Mouse (Mus musculus) forebrain, postnatal 0 days (tissue): Measurements from ENCODE around the gene Fbxl2. TPM values are rescaled to one million over a fixed set of nuclear protein-coding genes. Genes with fewer than 3 reads are reported as not detected.

Experiments used
- ATAC-seq: fragments of 200-750 bp; cut with Nextera tagmentation; 2 replicates; pipeline ENCODE4 v1.8.0; 2017; ENCODE audit warnings: mild to moderate bottlenecking, moderate library complexity
- DNase-seq: peaks from one replicate; pipeline ENCODE4 v3.0.0-alpha.2; 2015
- H3K27ac ChIP-seq: fragments of 300-500 bp; sonication (generic); 2 replicates; pipeline ENCODE4 v1.5.1; 2014; ENCODE audit warnings: low read depth, mild to moderate bottlenecking, antibody characterized with exemption, low read length, moderate library complexity, mixed read lengths
- H3K27me3 ChIP-seq: fragments of 300-500 bp; sonication (generic); 2 replicates; pipeline ENCODE4 v1.6.1; 2014; ENCODE audit warnings: mild to moderate bottlenecking, low read length, mixed read lengths; ENCODE audit not compliant: insufficient read depth
- H3K36me3 ChIP-seq: fragments of 300-500 bp; sonication (generic); 2 replicates; pipeline ENCODE4 v1.6.1; 2014; ENCODE audit warnings: mild to moderate bottlenecking, moderate library complexity; ENCODE audit not compliant: insufficient read depth
- H3K4me1 ChIP-seq: fragments of 300-500 bp; sonication (generic); 2 replicates; pipeline ENCODE4 v1.6.1; 2014; ENCODE audit warnings: antibody characterized with exemption; ENCODE audit not compliant: insufficient read depth
- H3K4me2 ChIP-seq: fragments of 300-500 bp; sonication (generic); 2 replicates; pipeline ENCODE4 v1.6.1; 2014; ENCODE audit warnings: low read depth, mild to moderate bottlenecking, moderate library complexity
- H3K4me3 ChIP-seq: fragments of 300-500 bp; sonication (generic); 2 replicates; pipeline ENCODE4 v1.5.1; 2014; ENCODE audit warnings: low read depth, low read length, mixed read lengths
- H3K9ac ChIP-seq: fragments of 300-500 bp; sonication (generic); 2 replicates; pipeline ENCODE4 v1.6.1; 2014; ENCODE audit warnings: mild to moderate bottlenecking
- H3K9me3 ChIP-seq: fragments of 300-500 bp; sonication (generic); 2 replicates; pipeline ENCODE4 v1.6.1; 2016; ENCODE audit warnings: low read length
- CTCF ChIP-seq: sonication (generic); IDR thresholded peaks from 2 replicates; pipeline ENCODE4 v1.5.1; 2016; ENCODE audit warnings: antibody characterized with exemption, control low read depth, low read depth
- WGBS: fragments of 180-500 bp; shearing (Covaris S2); extraction: QIAGEN DNeasy Blood & Tissue Kit; methylation state at CpG from one replicate; pipeline ENCODE4 v1.1.7; 2014; 5-methylcytosine and 5-hydroxymethylcytosine counted together
- polyA plus RNA-seq: library from polyadenylated mRNA; unstranded; fragments of >200 nt; fragmentation: Nextera tagmentation; extraction: Ambion mirVana; gene quantifications from 2 replicates; pipeline ENCODE4 v1.2.1, GENCODE M21; 2015
- total RNA-seq: library from RNA; depleted of rRNA; stranded (reverse); fragments of >200 nt; gene quantifications from 2 replicates; pipeline ENCODE4 v1.2.3, GENCODE M21; 2014; rRNA removed

Gene Fbxl2
- total and polyA plus RNA-seq, 2 experiments from 2014 or later: 26.1 to 34.0 TPM

DNA sequence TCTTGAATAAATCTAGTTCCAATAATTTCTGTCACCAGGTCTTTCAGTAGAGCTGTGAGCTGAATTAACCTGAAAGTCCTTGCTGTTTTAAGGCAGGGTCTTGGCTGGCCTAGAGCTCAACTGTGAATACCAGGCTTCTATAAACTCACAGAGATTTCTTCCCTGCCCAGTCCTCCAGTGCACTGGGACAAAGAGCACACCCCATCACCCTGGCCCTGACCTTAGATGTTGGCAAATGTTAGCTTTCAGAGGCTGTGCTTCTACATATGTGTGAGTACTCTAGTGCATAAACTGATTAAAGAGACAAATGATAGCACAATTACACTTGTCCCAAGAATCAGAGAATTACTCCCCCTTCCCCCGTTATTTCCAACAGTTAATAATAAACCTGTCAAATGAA lies 116.3 kb downstream of the Fbxl2 start:
- ATAC-seq: no peak
- WGBS: 76% methylated on average over 1 of the region's 1 CpGs
- no peak overlapping the region for H3K4me3 ChIP-seq

GRCm38 (mm10) chr9:113928591-113928990 lies 117.4 kb downstream of the Fbxl2 start:
- H3K9ac ChIP-seq: no peak overlapping the region
- no peak overlapping the region for H3K27ac ChIP-seq
- ATAC-seq (no peak), DNase-seq (no peak)
- 81% methylated on average over 4 of the region's 4 CpGs for WGBS
- H3K4me1 ChIP-seq: peaks cover 12% of the 10 kb centered on the region
- TF ChIP-seq CTCF: no peak
- H3K4me3 ChIP-seq: no peak overlapping the region
- no peaks in the 10 kb centered on the region for H3K27me3 ChIP-seq
- peaks cover 12% of the 10 kb centered on the region for H3K36me3 ChIP-seq
- no peaks in the 10 kb centered on the region for H3K9me3 ChIP-seq
- no peak overlapping the region for H3K4me2 ChIP-seq

More for the DNA sequence above, 116.3 kb downstream of the Fbxl2 start:
- H3K4me1 ChIP-seq: peaks cover 12% of the 10 kb centered on the region
- no peak overlapping the region for H3K4me2 ChIP-seq
- H3K9me3 ChIP-seq: no peaks in the 10 kb centered on the region
- no peak overlapping the region for H3K27ac ChIP-seq
- no peak overlapping the region for H3K9ac ChIP-seq
- TF ChIP-seq CTCF: no peak
- H3K36me3 ChIP-seq: peaks cover 2% of the 10 kb centered on the region; the same call in 1 of the 2 replicates
- no peaks in the 10 kb centered on the region for H3K27me3 ChIP-seq
- no peak for DNase-seq

DNA sequence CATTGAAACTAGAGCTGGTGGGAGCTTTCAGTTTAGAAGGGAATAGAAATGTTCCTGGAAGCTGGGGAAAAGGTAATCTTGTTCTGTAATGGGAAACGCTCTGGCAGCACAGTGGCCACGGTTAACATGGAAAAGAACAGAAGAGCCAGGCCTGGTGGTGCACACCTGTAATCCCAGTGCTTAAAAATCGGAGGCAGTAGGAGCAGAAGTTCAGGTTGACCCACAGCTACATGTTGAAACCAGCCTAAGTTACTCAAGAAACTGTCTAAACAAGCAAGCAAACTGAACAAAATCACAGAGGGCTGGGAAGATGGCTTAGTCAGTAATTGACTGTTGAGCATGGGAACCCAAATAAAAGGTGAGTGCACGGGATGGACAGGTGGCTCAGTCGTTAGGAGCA lies 121.1 kb downstream of the Fbxl2 start:
- Histone ChIP-seq H3K27ac (no peak overlapping the region), H3K4me1 (no peaks in the 10 kb centered on the region), H3K9ac (no peak overlapping the region), H3K36me3 (peaks cover 38% of the 10 kb centered on the region), H3K9me3 (no peaks in the 10 kb centered on the region), H3K4me2 (no peak overlapping the region), H3K4me3 (no peak overlapping the region), H3K27me3 (no peaks in the 10 kb centered on the region)
- ATAC-seq: no peak
- no peak for TF ChIP-seq CTCF
- 94% methylated on average over 5 of the region's 5 CpGs for WGBS
- DNase-seq: no peak

GRCm38 (mm10) chr9:113922677-113923076 lies 123.3 kb downstream of the Fbxl2 start:
- Histone ChIP-seq H3K27me3 (no peaks in the 10 kb centered on the region), H3K4me3 (no peak overlapping the region), H3K4me2 (no peak overlapping the region), H3K4me1 (no peaks in the 10 kb centered on the region), H3K9me3 (no peaks in the 10 kb centered on the region), H3K36me3 (peaks cover 51% of the 10 kb centered on the region), H3K27ac (no peak overlapping the region), H3K9ac (no peak overlapping the region)
- 96% methylated on average over 5 of the region's 5 CpGs for WGBS
- DNase-seq (no peak), ATAC-seq (no peak)
- no peak for TF ChIP-seq CTCF

DNA sequence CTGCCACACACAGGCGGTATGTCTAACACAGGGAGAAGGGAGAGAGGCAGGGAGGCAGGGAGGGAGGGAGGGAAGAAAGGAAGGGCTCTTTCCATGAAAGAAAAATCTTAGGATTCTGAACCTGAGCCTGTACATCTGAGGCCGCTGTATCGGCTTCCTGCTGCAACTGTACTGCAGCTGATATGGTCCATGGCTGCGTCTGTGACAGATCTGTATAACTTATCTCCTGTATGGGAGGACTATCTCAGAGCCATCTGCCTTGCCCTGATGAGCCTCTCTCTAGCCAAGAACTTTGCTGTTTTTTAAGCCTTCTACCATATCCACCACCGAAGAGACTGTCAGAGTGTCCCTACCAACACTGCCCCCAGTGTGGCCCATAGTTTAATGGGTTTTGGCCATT lies 130.2 kb downstream of the Fbxl2 start:
- ATAC-seq: no peak
- WGBS: 96% methylated on average over 5 of the region's 5 CpGs
- H3K9me3 ChIP-seq: no peaks in the 10 kb centered on the region

More for the DNA sequence above, 130.2 kb downstream of the Fbxl2 start:
- TF ChIP-seq CTCF: no peak
- Histone ChIP-seq H3K4me2 (no peak overlapping the region), H3K4me3 (no peak overlapping the region), H3K4me1 (no peaks in the 10 kb centered on the region), H3K27ac (no peak overlapping the region), H3K27me3 (no peaks in the 10 kb centered on the region), H3K9ac (no peak overlapping the region), H3K36me3 (peaks cover 66% of the 10 kb centered on the region)
- no peak for DNase-seq

Other genes with a start within 250 kb of the Fbxl2 start
- 77.9 and 92.5 TPM in 2 replicates for gene Ubp1, start 115.3 kb downstream of the Fbxl2 start, total RNA-seq
- 12.6 and 17.8 TPM in 2 replicates for gene Ubp1, start 115.3 kb downstream of the Fbxl2 start, polyA plus RNA-seq
- 0.54 and 1.6 TPM in 2 replicates for gene Susd5, start 10.9 kb upstream of the Fbxl2 start, total RNA-seq
- 0.09 and 0.31 TPM in 2 replicates for gene Susd5, start 10.9 kb upstream of the Fbxl2 start, polyA plus RNA-seq